Mouse (Mus musculus): ENCODE measurements around the gene Pik3r1.

Gene Pik3r1

GRCm38 (mm10) chr13:101767809-101768629 is at the start of gene Pik3r1:
Pik3r1 (minus strand) TSS chr13:101768217.
- DNase-seq, result peak; percentile 95

GRCm38 (mm10) chr13:101813267-101813900 is 45.4 kb upstream of the Pik3r1 start:
- DNase-seq, result no peak

GRCm38 (mm10) chr13:101812341-101812740 is 44.3 kb upstream of the Pik3r1 start:
- no peak for DNase-seq

GRCm38 (mm10) chr13:101811882-101812281 is 43.9 kb upstream of the Pik3r1 start:
- DNase-seq, result no peak

- DNase-seq, result no peak
Measured at GRCm38 (mm10) chr13:101810667-101811066, 42.6 kb upstream of the Pik3r1 start.

GRCm38 (mm10) chr13:101809796-101810195 is 41.8 kb upstream of the Pik3r1 start:
- DNase-seq, result no peak

- DNase-seq, result no peak
Measured at GRCm38 (mm10) chr13:101805559-101806091, 37.6 kb upstream of the Pik3r1 start.

- peak; percentile 23 to 38 for DNase-seq
Measured at GRCm38 (mm10) chr13:101801372-101802186, 33.6 kb upstream of the Pik3r1 start.

- no peak for DNase-seq
Measured at GRCm38 (mm10) chr13:101800833-101801371, 32.9 kb upstream of the Pik3r1 start.

- DNase-seq, result no peak
Measured at GRCm38 (mm10) chr13:101800021-101800596, 32.1 kb upstream of the Pik3r1 start.

- DNase-seq, result no peak
Measured at GRCm38 (mm10) chr13:101799318-101799717, 31.3 kb upstream of the Pik3r1 start.

- DNase-seq, result no peak
Measured at GRCm38 (mm10) chr13:101798522-101798921, 30.5 kb upstream of the Pik3r1 start.

GRCm38 (mm10) chr13:101796983-101797382 is 29.0 kb upstream of the Pik3r1 start:
- no peak for DNase-seq

- DNase-seq, result no peak
Measured at GRCm38 (mm10) chr13:101785705-101786104, 17.7 kb upstream of the Pik3r1 start.

GRCm38 (mm10) chr13:101784651-101785289 is 16.8 kb upstream of the Pik3r1 start:
- no peak for DNase-seq

- no peak for DNase-seq
Measured at GRCm38 (mm10) chr13:101779011-101779410, 11.0 kb upstream of the Pik3r1 start.

GRCm38 (mm10) chr13:101777851-101778250 is 9.8 kb upstream of the Pik3r1 start:
- DNase-seq, result no peak

GRCm38 (mm10) chr13:101771071-101771470 is 3.1 kb upstream of the Pik3r1 start:
- DNase-seq, result no peak

GRCm38 (mm10) chr13:101769955-101770354 is 1.9 kb upstream of the Pik3r1 start:
- DNase-seq, result no peak

- peak; percentile 53 to 60 for DNase-seq
Measured at GRCm38 (mm10) chr13:101768630-101768991, 594 bp upstream of the Pik3r1 start.

- peak; percentile 64 to 67 for DNase-seq
Measured at GRCm38 (mm10) chr13:101767013-101767808, 806 bp downstream of the Pik3r1 start.
